Comparison of ENCODE assay signal across 8 mouse cellular contexts in genomic region chr11:68975085-68975484, GRCm38 (mm10). TPM values are rescaled to one million over a fixed set of nuclear protein-coding genes. Genes with fewer than 3 reads are reported as not detected.
DNase-seq lines count a peak whose midpoint lies in the region; ATAC-seq and TF ChIP-seq lines count a peak whose summit lies in the region.

Gene Rangrf (minus strand): TSS chr11:68975185.

- peak within 1 kb of the TSS; percentile 75 for H3K4me2 ChIP-seq in midbrain, embryonic 16.5 days (ENCODE audit: low read length)

- H3K27ac ChIP-seq in layer of hippocampus, adult 2 months: 0 out of 2 replicates have a peak within 1 kb of the TSS, but pooled peaks have one; percentile 72
- no peak within 1 kb of the TSS for H3K27ac ChIP-seq in bone marrow, adult 2 months (ENCODE audit: control insufficient read depth, insufficient read depth, low read depth, low read length, poor library complexity)
- no peak within 1 kb of the TSS for H3K27ac ChIP-seq in midbrain, embryonic 16.5 days (ENCODE audit: low read length)

- no peak for TF ChIP-seq POLR2A in bone marrow, adult 2 months (IDR thresholded peaks at IDR 0.05; ENCODE audit: borderline replicate concordance, control insufficient read depth, low read depth, low read length)

- H3K4me1 ChIP-seq in bone marrow, adult 2 months (ENCODE audit: control insufficient read depth, insufficient read depth, low read length): no peaks in the 10 kb centered on the region
- H3K4me1 ChIP-seq in midbrain, embryonic 16.5 days (ENCODE audit: control insufficient read depth, insufficient read depth, low read length): peaks cover 5% of the 10 kb centered on the region; the same call in 1 of the 2 replicates

- H3K9ac ChIP-seq in midbrain, embryonic 16.5 days (ENCODE audit: low read depth, low read length): 0 out of 2 replicates have a peak within 1 kb of the TSS, but pooled peaks have one; percentile 1

- no peaks in the 10 kb centered on the region for H3K9me3 ChIP-seq in midbrain, embryonic 16.5 days (replicated peaks; ENCODE audit: control insufficient read depth, low read length, poor library complexity, severe bottlenecking)

- H3K4me3 ChIP-seq in layer of hippocampus, adult 2 months: peak within 1 kb of the TSS; percentile 62
- H3K4me3 ChIP-seq in bone marrow, adult 2 months (replicated peaks; ENCODE audit: control insufficient read depth, low read depth, low read length): no peak within 1 kb of the TSS
- H3K4me3 ChIP-seq in midbrain, embryonic 16.5 days (ENCODE audit: low read depth, low read length): peak within 1 kb of the TSS; percentile 43

- DNase-seq in layer of hippocampus, adult 2 months (ENCODE audit: low spot score in 2 of 2): no peak
- DNase-seq in layer of hippocampus, adult 9-10 months (ENCODE audit: low spot score): no peak
- DNase-seq in layer of hippocampus, postnatal 14 days (ENCODE audit: low spot score in 2 of 2): no peak
- no peak for DNase-seq in frontal cortex, postnatal 14 days (ENCODE audit: low spot score in 2 of 2)
- DNase-seq in embryo, embryonic 10.5 days (ENCODE audit: low spot score): no peak

- no peaks in the 10 kb centered on the region for H3K27me3 ChIP-seq in midbrain, embryonic 16.5 days (ENCODE audit: control insufficient read depth, insufficient read depth, low read depth, low read length)

- ATAC-seq in granulocyte monocyte progenitor cell, adult 5-6 weeks (replicated peaks; ENCODE audit: poor library complexity, severe bottlenecking): no peak
- ATAC-seq in midbrain, embryonic 16.5 days: no peak

- 81% methylated on average over 7 of the region's 7 CpGs for WGBS in bone marrow, adult 2 months
- 82% methylated on average over 7 of the region's 7 CpGs for WGBS in midbrain, embryonic 16.5 days

- H3K36me3 ChIP-seq in midbrain, embryonic 16.5 days (ENCODE audit: control insufficient read depth, insufficient read depth, low read length): no peaks in the 10 kb centered on the region

- TF ChIP-seq CTCF in layer of hippocampus, adult 2 months (conservative IDR thresholded peaks at IDR 0.05): no peak
- TF ChIP-seq CTCF in bone marrow, adult 2 months (IDR thresholded peaks at IDR 0.05; ENCODE audit: control insufficient read depth, insufficient read depth, low read length): no peak

RNA-seq across cellular contexts. Expression of gene Rangrf, which starts in this region (rescaled TPM):
- 10 to 100 TPM; 16.8 to 20.7 TPM for total RNA-seq in layer of hippocampus, adult 2 months (2021)
- polyA plus RNA-seq in bone marrow, adult 2 months (2011; ENCODE audit: insufficient read depth, insufficient read length, low replicate concordance, missing spikeins): 18.3 and 38.3 TPM in 2 replicates
- total RNA-seq in granulocyte monocyte progenitor cell, adult 5-6 weeks (2014; fragmentation: Nextera tagmentation): 87.2 and 120 TPM in 2 replicates
- total RNA-seq in granulocyte monocyte progenitor cell, adult 5-6 weeks (2017): 47.6 and 56.5 TPM in 2 replicates
- total RNA-seq in layer of hippocampus, postnatal 14 days (2021): 10 to 100 TPM; 13.4 to 15.8 TPM
- 23.3 and 24.8 TPM in 2 replicates for polyA plus RNA-seq in midbrain, embryonic 16.5 days (2015; fragmentation: Nextera tagmentation; extraction: Ambion mirVana)
